Mouse (Mus musculus): ENCODE results near the gene Fkbpl.

- TF ChIP-seq CTCF (IDR thresholded peaks at IDR 0.05; ENCODE audit: low read depth, low read length): no peak
- no peak for TF ChIP-seq TAL1 (conservative IDR thresholded peaks at IDR 0.05; ENCODE audit: low read depth, low read length)
- no peak for TF ChIP-seq GATA1 (IDR thresholded peaks at IDR 0.05; ENCODE audit: borderline replicate concordance, low read length)
These were observed 2.6 kb upstream of the Fkbpl start for GRCm38 (mm10) chr17:34641945-34642344.
